Mouse (Mus musculus): Measurements from ENCODE around the gene Btaf1.

DNA sequence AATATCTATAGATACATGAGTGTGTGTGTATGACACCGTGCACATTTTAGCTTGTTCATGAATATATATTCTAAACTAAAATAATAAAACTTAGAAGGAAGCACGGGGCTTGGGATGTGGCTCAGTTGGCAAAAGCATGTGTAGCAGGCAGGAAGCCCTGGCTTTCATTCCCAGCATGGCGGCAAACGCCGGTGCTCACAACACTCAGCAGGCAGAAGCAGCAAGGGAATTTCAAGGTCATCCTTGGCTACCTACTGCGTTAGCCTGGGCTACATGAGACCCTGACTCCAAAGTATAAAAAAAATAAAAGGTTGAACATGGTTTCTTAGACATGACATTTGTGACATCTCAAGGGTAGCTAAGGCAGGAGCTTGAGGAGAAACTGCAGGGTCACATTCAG lies 91.0 kb downstream of the Btaf1 start:
- TF ChIP-seq POLR2A (IDR thresholded peaks at IDR 0.05; ENCODE audit: low read depth, low read length): no peak
- TF ChIP-seq CTCF (conservative IDR thresholded peaks at IDR 0.05; ENCODE audit: insufficient read depth, insufficient read length, low read depth, low read length): no peak
